Mouse (Mus musculus) gastrocnemius, postnatal 25 days (tissue): ENCODE results near the gene Lamp1. TPM values are rescaled to one million over a fixed set of nuclear protein-coding genes. Genes with fewer than 3 reads are reported as not detected.

Experiments used
- DNase-seq: peaks from one replicate; pipeline ENCODE4 v3.0.0; 2022
- microRNA-seq, 2 experiments: library from miRNA; unstranded; fragments of <30 nt; microRNA quantifications; one replicate each; pipeline ENCODE4 v1.2.0; 2021; ENCODE audit warnings: borderline replicate concordance in 2 of 2
- total RNA-seq, 2 experiments: library from RNA; stranded (reverse); gene quantifications; 1 replicate in 1 of 2; 2 replicates in 1 of 2; pipeline ENCODE4 v1.2.3; 2021

Lamp1 gene
- total RNA-seq, 2 experiments from 2014 or later = 294 to 322 TPM

- peak; percentile 48 for DNase-seq
Observed at GRCm38 (mm10) chr8:13200301-13201012, 41.5 kb downstream of the Lamp1 start, which contains the start of gene Grtp1. TSS of gene Grtp1 (minus strand) at chr8:13200620.

- no peak for DNase-seq
Observed at GRCm38 (mm10) chr8:13201013-13201334, 42.0 kb downstream of the Lamp1 start.

GRCm38 (mm10) chr8:13202041-13202440, 43.1 kb downstream of the Lamp1 start:
- no peak for DNase-seq

- no peak for DNase-seq
Observed at GRCm38 (mm10) chr8:13202806-13203205, 43.8 kb downstream of the Lamp1 start.

- DNase-seq = no peak
Observed at GRCm38 (mm10) chr8:13203472-13203871, 44.5 kb downstream of the Lamp1 start.

GRCm38 (mm10) chr8:13204371-13205140, 45.6 kb downstream of the Lamp1 start:
- DNase-seq = peak; percentile 28

GRCm38 (mm10) chr8:13205311-13205710, 46.4 kb downstream of the Lamp1 start:
- DNase-seq = no peak

- DNase-seq = no peak
Observed at GRCm38 (mm10) chr8:13206290-13206689, 47.3 kb downstream of the Lamp1 start.

GRCm38 (mm10) chr8:13208627-13209355, 49.8 kb downstream of the Lamp1 start:
- peak; percentile 82 for DNase-seq

GRCm38 (mm10) chr8:13209770-13210169, 50.8 kb downstream of the Lamp1 start:
- peak; percentile 54 for DNase-seq

GRCm38 (mm10) chr8:13213479-13214268, 54.7 kb downstream of the Lamp1 start:
- peak; percentile 88 for DNase-seq

- DNase-seq = no peak
Observed at GRCm38 (mm10) chr8:13216386-13216785, 57.4 kb downstream of the Lamp1 start.

- DNase-seq = no peak
Observed at GRCm38 (mm10) chr8:13217093-13217492, 58.1 kb downstream of the Lamp1 start.

GRCm38 (mm10) chr8:13217986-13218385, 59.0 kb downstream of the Lamp1 start:
- DNase-seq = no peak

- DNase-seq = no peak
Observed at GRCm38 (mm10) chr8:13218441-13218840, 59.5 kb downstream of the Lamp1 start.

GRCm38 (mm10) chr8:13224426-13224825, 65.5 kb downstream of the Lamp1 start:
- no peak for DNase-seq

Small RNA genes within 50 kb of the gene (microRNA-seq; reads per million reads assigned to microRNA genes)
- gene Mir1968 (8.7 to 12.5 reads per million in 2 experiments), gene Mir7065 (0 reads per million in 2 experiments)

Other genes starting within 250 kb of the Lamp1 start
- not detected for gene F7, start 133.1 kb upstream of the Lamp1 start, total RNA-seq
- under 1 TPM in 1 of 2 experiments, not detected in 1; 0.32 TPM for gene F10, start 121.9 kb upstream of the Lamp1 start, total RNA-seq
- gene Proz, start 98.2 kb upstream of the Lamp1 start, total RNA-seq = not detected
- gene Pcid2, start 53.7 kb upstream of the Lamp1 start, total RNA-seq = 1 to 10 TPM; 7.1 to 8.0 TPM
- gene Cul4a, start 53.5 kb upstream of the Lamp1 start, total RNA-seq = 10 to 100 TPM; 62.2 to 66.4 TPM
- 10 to 100 TPM; 16.3 to 17.3 TPM for gene Grtp1, start 41.5 kb downstream of the Lamp1 start, total RNA-seq
- 10 to 100 TPM; 42.3 to 61.6 TPM for gene Adprhl1, start 95.0 kb downstream of the Lamp1 start, total RNA-seq
- gene Dcun1d2, start 129.0 kb downstream of the Lamp1 start, total RNA-seq = 10 to 100 TPM; 61.9 to 67.8 TPM
- 10 to 100 TPM; 10.6 to 17.1 TPM for gene Tmco3, start 129.0 kb downstream of the Lamp1 start, total RNA-seq
- gene Tfdp1, start 179.6 kb downstream of the Lamp1 start, total RNA-seq = 10 to 100 TPM; 45.5 to 46.3 TPM
- not detected for gene Atp4b, start 237.7 kb downstream of the Lamp1 start, total RNA-seq
- under 1 TPM in 1 of 2 experiments, not detected in 1; 0.05 TPM for gene Grk1, start 245.9 kb downstream of the Lamp1 start, total RNA-seq